Mouse (Mus musculus): ENCODE results near the gene Inka1.

Inka1 gene

DNA sequence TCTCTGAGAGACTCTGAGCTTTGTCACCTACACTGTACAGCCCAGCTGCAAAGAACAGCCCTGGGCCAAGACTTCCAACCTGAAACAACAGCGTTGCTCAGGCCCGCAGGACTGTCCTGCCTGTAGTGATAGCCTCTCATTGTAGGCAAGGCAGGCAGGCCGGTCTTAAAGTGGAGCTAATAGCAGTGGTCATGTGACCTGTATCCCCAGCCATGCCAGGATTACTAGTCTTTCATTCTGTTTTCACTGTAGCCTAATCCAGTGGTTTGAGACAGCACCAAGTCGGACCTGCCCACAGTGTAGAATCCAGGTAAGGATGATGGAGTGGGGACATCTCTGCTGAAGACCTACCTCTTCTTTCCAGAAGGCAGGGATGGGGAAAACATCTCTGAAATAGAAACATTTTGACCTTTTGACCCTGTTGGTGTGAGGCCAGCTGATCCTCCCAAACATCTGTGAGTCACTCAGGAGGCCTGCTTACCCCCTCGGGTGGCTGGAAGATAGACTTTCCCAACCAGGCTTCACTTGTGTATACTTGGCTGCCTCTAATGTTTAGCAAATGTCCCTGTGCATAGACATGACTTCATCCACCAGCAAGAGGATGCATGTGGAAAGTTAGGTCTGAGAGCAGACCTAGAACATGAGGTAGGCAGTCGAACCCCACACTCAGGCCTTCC, 29.9 kb downstream of the Inka1 start:
- no peak for DNase-seq (ENCODE audit: low spot score)

DNA sequence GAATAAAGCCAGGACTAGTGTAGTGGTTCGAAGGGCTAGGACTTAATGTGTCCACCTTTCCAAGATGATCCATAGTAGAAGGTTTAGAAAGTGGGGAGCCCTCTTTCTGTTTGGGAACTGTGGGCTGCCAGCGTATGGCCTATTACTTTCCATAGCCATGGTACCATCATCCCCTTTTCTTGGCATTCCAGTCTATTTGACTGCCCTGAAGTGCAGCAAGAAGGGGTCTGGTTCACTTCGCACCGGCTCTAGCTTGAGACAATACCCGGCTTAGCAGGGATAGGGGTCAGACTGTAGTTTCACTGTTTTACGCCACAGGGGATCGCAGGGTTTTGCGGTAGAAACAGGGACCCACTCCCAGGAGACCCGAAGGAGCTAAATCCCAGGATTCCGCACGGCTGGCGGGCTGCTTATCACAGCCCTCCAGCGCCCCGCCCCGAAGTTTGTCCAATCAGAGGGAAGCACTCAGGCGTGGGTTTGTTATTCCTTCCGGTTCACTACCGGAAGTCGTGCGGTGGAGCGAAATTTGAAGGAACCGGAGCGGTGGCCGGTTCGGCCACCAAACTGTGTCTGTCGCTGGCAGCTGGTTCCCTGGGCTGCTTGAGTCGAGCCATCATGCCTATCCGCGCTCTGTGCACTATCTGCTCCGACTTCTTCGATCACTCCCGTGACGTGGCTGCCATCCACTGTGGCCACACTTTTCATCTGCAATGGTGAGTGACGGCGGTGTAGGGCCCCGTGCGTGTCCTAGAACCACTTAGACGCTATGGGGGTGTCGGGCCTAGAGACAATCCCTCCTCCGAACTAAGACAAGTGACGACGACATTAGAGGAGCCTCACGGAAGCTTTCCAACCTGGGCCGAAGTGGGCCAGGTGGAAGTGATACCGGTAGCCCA, 35.0 kb downstream of the Inka1 start:
- DNase-seq (ENCODE audit: low spot score): peak; percentile 82

DNA sequence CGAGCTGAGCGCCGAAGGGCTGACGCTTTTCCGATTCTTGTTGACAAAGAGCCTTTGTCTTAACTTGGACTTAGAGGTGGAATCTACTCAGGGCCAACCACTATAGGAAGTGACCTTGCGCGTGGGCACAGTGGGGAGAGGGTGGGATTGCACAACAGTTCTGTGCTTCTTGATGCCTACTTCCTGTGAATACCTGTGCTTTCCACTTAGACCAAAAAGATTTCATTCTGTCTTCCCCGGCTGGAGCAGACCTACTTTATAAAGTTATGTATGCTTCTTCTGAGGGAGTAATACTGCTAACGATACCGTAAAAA, 35.8 kb downstream of the Inka1 start, which contains the start of gene Traip:
Gene Traip, plus strand, starts transcription at position 215 of the 314 bp plus-strand sequence.
- DNase-seq (ENCODE audit: low spot score): no peak

DNA sequence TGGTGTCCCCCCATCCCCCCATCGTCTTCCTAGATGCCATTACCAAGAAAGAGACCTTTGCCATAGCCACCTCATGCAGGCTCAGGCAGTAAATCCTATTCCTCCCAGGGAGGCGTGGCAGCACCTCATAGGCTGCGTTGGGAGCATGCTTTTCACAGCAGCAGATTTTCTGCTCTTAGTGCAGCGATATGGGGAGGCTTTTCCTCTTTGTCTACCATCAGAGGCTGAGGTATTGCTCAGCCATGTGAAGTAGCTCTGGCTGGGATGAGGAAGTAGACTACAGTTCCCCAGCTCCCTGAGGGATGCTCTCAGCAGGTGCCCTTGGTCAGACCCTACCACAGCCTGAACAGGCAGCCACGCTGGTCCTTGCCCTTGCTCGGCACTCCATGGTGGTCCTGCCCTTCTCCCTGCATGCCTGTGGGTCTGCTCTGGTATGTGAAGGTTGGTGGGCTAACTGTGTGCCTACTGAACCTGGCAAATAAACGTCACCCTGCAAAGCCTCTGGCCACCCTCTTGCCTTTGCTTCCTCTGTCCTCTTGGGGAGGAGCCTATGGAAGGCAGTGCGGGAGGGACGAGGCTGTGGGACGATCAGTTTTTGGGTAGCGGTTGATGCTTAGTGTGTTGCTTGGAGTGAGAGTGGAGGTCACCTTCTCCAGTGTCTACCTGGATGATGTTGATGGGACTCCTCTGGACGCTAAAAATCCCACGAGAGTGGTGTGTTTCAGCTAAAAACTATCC, 36.3 kb downstream of the Inka1 start:
- DNase-seq (ENCODE audit: low spot score): no peak

DNA sequence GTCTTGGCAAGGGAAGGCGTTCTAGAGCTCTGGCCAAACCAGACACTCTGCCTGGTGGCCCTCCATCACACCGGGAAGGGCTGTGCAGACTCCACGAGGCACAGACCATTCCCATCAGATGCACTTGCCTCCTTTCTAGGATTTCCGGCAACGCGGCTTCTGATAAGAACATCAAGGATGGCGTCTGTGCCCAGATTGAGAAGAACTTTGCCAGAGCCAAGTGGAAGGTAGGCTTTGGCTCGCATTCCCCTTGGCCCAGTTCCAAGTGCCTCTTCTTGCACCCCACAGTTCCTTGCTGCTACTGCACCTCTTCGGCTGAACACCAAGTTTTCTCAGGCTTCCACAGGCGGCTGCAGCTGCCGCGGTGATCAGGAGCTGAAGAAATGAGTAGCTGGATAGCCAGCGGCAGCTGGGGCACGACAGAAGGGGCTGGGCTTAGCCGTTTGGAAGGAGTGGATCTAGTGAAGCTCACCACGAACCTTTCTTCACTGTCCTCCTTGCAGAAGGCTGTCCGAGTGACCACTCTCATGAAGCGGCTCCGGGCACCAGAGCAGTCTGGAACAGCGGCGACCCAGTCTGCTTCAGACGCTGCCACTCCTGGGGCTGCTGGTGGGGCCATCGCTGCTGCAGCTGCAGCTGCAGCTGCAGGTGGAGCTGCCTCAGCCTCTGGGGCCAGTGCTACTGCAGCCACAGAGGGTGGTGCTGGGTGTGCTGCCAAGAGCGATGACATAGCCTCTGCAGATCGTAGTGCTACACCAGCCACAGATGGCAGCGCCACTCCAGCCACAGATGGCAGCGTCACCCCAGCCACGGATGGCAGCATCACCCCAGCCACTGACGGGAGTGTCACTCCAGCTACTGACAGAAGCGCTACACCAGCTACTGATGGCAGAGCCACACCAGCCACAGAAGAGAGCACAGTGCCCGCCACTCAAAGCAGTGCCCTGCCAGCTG, 38.2 kb downstream of the Inka1 start:
- no peak for DNase-seq (ENCODE audit: low spot score)

DNA sequence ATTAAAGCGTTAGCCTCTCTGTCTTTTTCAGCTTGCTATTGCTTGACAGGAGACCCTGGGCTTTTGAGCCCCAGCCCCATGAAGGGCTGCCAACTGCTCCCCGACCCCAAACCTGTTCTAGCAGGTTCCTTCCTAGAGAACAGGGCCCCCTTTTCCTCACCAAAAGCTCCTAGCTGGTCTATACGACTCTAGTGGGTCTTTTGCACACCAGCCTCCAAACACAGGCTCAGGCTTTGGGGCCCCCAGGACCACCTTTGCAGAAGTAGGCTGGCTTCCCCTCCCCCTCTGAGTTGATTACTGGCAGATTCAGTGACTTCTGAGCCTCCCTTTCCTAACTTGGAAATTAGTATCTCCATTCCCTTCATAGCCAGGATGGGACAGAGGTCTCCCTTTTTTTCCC, 48.8 kb downstream of the Inka1 start:
- DNase-seq (ENCODE audit: low spot score): no peak

DNA sequence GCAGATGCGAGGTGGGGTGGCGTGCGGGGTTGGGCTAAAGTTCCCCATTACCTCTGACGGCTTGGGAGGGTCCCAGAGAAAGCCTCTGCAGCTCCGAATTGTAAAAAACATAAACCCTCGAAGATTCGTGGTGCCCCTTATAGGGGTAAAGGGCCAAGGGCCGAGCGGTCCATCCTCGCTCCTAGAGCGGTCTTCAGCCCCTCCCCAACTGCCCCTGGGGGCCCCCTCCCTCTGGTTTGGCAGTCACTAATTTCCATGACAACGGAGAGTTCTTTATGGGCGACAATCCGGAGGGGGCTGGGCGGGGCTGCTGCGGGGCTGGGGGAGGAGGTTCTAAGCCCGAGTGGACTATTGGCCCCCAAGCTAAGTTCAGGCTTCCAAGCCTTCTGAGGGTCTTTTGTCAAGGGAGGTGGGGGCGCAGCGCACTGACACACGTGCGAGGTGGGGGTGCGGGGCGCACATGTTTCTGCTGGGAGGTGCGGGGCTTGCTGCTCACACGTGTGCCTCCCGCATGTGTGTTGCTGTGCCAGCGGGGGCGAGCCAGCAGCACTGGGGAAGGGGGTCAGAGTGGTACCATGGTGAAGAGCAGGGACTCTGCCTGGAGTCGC, 49.4 kb downstream of the Inka1 start:
- DNase-seq (ENCODE audit: low spot score): no peak

DNA sequence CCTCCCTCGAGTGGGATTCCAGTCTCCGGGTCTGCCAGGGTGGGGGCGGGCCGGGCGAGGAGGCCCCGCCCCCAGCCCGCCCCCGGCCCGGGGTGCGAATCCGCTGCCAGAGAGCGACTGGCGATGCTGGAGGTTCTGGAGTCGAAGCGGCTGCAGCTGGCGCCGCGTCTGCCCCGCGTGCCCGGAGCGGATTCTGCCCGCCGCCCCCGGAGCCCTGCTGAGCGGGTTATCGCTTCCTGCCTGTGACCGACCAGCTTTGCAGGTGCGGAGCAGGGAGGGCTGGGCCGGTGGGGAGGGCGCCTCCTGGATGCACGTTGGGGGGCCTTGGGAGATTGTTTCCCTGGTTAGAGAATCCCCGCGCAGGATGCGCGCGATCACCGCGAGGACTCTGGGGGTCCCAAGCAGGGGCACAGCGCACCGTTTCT, 49.9 kb downstream of the Inka1 start:
- no peak for DNase-seq (ENCODE audit: low spot score)

DNA sequence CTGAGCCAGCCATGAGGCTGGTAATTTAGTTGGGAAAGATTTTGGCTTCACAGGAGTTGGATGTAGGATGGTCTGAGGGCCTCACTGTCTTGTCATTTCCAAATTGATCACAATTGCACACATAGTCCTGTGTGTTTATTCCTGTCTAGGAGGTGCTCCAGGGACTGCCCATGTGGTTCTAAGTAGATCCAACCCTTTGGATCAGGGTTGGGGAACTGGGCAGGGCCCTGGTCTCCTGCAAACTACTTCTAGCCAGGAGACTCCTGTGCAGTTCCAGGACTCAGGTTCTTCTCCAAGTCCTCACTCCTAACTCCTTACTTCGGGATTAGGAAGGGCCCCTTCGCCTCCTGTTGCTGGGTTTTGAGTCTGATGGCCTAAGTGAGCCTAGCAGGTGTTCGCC, 50.3 kb downstream of the Inka1 start, which contains the start of gene Camkv:
Gene Camkv, plus strand, starts transcription at position 301 of the 400 bp plus-strand sequence.
- DNase-seq (ENCODE audit: low spot score): no peak

Data from ovary, postnatal 14 days (tissue).